Mouse (Mus musculus): ENCODE data around the gene Dgkz. TPM values are rescaled to one million over a fixed set of nuclear protein-coding genes. Genes with fewer than 3 reads are reported as not detected.

Gene Dgkz
- polyA plus RNA-seq, 1 experiment from 2014 or later: 32.3 TPM

DNA sequence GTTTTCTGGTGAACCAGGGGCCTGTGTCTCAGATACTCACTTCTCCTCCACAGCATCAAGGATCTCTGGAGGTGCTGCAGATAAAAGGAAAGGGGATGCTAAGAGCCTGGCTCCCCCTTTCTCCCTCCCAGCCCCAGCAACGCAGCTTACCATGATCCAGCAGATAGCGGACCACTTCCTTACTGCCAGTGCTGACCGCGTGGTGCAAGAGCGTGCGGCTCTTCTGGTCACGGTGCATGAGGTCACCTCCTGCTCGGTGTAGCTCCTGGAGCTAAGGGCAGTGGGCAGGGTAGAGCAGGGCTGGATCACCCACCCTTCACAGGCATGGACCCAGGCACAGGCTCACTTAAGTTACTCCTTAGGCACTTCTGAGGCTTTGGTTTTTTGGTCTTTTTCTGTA is 41.6 kb downstream of the Dgkz start:
- Histone ChIP-seq H3K9me3 (ENCODE audit: control insufficient read depth, low read length) (no peaks in the 10 kb centered on the region), H3K4me1 (ENCODE audit: control insufficient read depth, insufficient read depth, low read depth, low read length) (peaks cover 18% of the 10 kb centered on the region), H3K27me3 (replicated peaks; ENCODE audit: control insufficient read depth, insufficient read depth, low read length) (no peaks in the 10 kb centered on the region), H3K36me3 (ENCODE audit: control insufficient read depth, insufficient read depth, low read length) (peaks cover 17% of the 10 kb centered on the region), H3K9ac (ENCODE audit: low read depth, low read length) (no peak overlapping the region), H3K27ac (ENCODE audit: low read depth, low read length) (no peak overlapping the region), H3K4me2 (ENCODE audit: low read length) (no peak overlapping the region), H3K4me3 (ENCODE audit: low read length) (no peak overlapping the region)
- no peak for ATAC-seq
- 51% methylated on average over 8 of the region's 8 CpGs for WGBS

DNA sequence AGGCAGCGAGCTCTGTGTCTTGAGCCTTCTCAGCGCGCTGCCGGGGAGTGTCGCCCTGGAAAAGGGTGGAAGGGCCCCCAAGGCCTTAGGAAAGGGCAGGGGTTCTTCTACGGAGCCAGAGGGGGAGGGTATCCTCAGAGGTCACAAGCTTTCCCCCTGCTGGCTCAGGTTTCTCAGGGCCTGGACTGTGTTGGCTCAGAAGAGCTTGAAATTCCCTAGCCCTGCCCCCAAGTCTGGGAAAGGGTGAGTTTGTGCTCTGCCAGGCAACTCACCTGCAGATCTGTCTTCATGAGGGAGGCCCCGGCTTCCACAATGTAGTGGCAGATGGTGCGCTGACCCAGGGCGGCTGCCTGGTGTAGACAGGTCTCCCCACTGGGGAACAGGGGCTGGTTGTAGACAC is 42.2 kb downstream of the Dgkz start:
- Histone ChIP-seq H3K4me1 (ENCODE audit: control insufficient read depth, insufficient read depth, low read depth, low read length) (peaks cover 18% of the 10 kb centered on the region), H3K9me3 (ENCODE audit: control insufficient read depth, low read length) (no peaks in the 10 kb centered on the region), H3K4me3 (ENCODE audit: low read length) (no peak overlapping the region), H3K9ac (ENCODE audit: low read depth, low read length) (no peak overlapping the region), H3K27ac (ENCODE audit: low read depth, low read length) (peak overlapping the region; percentile 2; the same call in 1 of the 2 replicates), H3K4me2 (ENCODE audit: low read length) (no peak overlapping the region), H3K27me3 (replicated peaks; ENCODE audit: control insufficient read depth, insufficient read depth, low read length) (0 out of 2 replicates have a peak, but pooled peaks cover 3% of the 10 kb centered on the region), H3K36me3 (ENCODE audit: control insufficient read depth, insufficient read depth, low read length) (peaks cover 13% of the 10 kb centered on the region)
- WGBS: 44% methylated on average over 9 of the region's 9 CpGs
- ATAC-seq: no peak

DNA sequence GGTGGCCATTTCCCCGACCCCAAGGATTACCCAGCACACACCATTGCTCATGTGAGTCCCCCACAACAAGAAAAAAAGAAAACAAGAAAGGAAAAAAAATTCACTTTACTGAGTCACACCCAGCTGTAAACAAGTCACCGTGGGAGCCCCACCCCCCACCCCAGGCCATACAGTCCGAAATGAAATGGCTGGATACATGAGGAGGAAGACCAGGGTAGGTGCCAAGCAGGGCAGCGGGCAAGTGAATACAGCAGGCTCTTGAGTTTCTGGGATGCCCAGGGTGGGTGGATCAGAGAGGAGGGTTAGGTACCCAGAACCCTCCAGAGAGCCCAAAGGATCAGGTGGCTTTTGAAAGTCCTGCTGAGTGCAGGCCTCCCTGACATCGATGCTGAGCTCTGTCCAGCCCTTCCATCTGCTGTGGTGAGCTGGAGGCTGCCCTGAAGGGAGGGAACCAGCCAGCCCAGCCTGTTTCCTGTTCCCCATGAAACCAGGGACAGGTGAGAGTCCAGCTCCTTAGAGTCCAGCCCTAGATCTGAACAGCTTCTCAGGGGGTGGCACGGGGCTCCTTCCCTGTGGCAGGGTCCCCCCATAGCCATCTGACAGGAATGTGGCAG is 42.8 kb downstream of the Dgkz start:
- H3K9ac ChIP-seq (ENCODE audit: low read depth, low read length): no peak overlapping the region
- WGBS: 20% methylated on average over 6 of the region's 6 CpGs
- no peak for ATAC-seq
- no peak overlapping the region for H3K4me3 ChIP-seq (ENCODE audit: low read length)
- peaks cover 18% of the 10 kb centered on the region for H3K4me1 ChIP-seq (ENCODE audit: control insufficient read depth, insufficient read depth, low read depth, low read length)
- H3K27ac ChIP-seq (ENCODE audit: low read depth, low read length): peak overlapping the region; percentile 2; the same call in 1 of the 2 replicates
- 0 out of 2 replicates have a peak, but pooled peaks cover 5% of the 10 kb centered on the region for H3K27me3 ChIP-seq (replicated peaks; ENCODE audit: control insufficient read depth, insufficient read depth, low read length)
- no peaks in the 10 kb centered on the region for H3K9me3 ChIP-seq (ENCODE audit: control insufficient read depth, low read length)
- H3K36me3 ChIP-seq (ENCODE audit: control insufficient read depth, insufficient read depth, low read length): peaks cover 7% of the 10 kb centered on the region
- no peak overlapping the region for H3K4me2 ChIP-seq (ENCODE audit: low read length)

DNA sequence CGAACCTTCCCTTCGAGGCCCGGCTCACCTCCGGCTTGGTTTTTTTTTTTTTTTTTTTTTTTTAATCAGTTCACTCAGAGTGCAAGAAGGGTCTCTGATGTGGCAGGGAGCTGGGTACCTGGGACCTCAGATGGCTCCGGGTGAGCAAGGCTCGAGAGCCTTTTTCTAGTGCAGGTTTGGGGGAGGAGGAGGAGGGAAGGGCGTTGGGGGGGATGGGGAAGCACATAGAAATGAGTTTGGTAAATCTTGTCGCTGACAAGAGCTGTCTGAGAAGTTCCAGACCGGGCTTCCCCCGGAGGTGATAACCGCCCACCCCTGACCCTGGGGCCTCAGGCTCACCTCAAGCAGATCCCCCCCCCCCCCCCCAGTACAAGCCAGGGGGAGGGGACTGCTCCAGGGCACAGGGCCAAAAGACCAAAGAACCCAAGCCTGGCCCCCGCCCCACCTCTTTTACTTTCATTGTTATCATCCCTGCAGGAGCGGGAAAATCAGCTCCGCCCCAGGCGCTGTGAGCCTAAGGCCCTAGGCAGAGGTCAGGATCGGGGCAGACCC is 43.4 kb downstream of the Dgkz start, which contains the start of gene Mdk:
Mdk (minus strand) TSS at position 138 of the 552 bp plus-strand sequence.
- Histone ChIP-seq H3K27ac (ENCODE audit: low read depth, low read length) (peak within 1 kb of the TSS; percentile 71), H3K4me3 (ENCODE audit: low read length) (peak within 1 kb of the TSS; percentile 52), H3K4me1 (ENCODE audit: control insufficient read depth, insufficient read depth, low read depth, low read length) (peaks cover 18% of the 10 kb centered on the region), H3K4me2 (ENCODE audit: low read length) (peak within 1 kb of the TSS; percentile 58), H3K36me3 (ENCODE audit: control insufficient read depth, insufficient read depth, low read length) (peaks cover 5% of the 10 kb centered on the region), H3K9me3 (ENCODE audit: control insufficient read depth, low read length) (no peaks in the 10 kb centered on the region), H3K27me3 (replicated peaks; ENCODE audit: control insufficient read depth, insufficient read depth, low read length) (0 out of 2 replicates have a peak, but pooled peaks cover 5% of the 10 kb centered on the region), H3K9ac (ENCODE audit: low read depth, low read length) (peak within 1 kb of the TSS; percentile 73)
- 7% methylated on average over 16 of the region's 16 CpGs for WGBS
- no peak for ATAC-seq

DNA sequence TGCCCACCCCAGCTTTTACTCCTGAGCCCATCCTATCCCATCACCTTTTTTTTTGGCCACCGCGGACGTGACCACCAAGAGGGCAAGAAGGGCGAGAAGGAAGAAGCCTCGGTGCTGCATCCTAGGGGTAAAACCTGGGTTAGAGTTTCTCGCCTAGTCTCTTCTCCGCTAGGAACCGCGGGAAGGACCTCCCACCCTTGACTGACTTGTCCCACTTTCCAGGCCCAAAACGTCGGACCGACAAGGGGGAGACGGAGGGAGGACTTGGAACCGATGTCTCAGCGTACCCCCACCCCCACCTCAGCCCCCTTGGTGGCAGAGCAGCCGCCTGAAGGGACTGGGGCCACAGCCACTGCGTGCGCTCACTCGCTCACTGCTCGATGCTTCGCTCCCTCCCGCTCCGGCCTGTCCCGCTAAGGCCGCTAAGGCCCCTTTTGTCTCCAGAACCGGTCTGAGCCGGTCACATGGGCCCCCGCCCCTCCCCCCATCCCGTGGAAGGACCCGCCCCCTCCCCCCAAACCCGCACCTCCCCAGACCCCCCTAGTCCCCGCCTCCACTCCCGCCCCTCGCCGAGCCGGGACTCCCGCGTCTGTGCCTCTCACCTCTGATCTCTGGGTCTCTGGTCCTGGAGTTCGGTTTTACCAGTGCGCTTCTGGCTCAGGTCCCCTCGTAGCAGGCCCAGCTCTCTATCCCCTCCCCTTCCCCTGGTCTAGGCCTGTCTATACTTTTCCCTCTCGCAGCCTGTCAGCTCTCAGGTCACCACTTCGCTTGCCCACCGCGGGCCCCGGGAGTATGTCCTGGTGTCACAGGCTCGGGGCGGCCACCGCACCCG is 44.1 kb downstream of the Dgkz start:
- H3K9me3 ChIP-seq (ENCODE audit: control insufficient read depth, low read length): no peaks in the 10 kb centered on the region
- WGBS: 1% methylated on average over 41 of the region's 50 CpGs
- ATAC-seq: peak; percentile 73
- peaks cover 4% of the 10 kb centered on the region for H3K36me3 ChIP-seq (ENCODE audit: control insufficient read depth, insufficient read depth, low read length)
- peak overlapping the region; percentile 71 for H3K27ac ChIP-seq (ENCODE audit: low read depth, low read length)
- H3K4me1 ChIP-seq (ENCODE audit: control insufficient read depth, insufficient read depth, low read depth, low read length): peaks cover 18% of the 10 kb centered on the region
- peak overlapping the region; percentile 58 for H3K4me2 ChIP-seq (ENCODE audit: low read length)
- H3K27me3 ChIP-seq (replicated peaks; ENCODE audit: control insufficient read depth, insufficient read depth, low read length): 0 out of 2 replicates have a peak, but pooled peaks cover 5% of the 10 kb centered on the region
- peak overlapping the region; percentile 73 for H3K9ac ChIP-seq (ENCODE audit: low read depth, low read length)
- H3K4me3 ChIP-seq (ENCODE audit: low read length): peak overlapping the region; percentile 52

DNA sequence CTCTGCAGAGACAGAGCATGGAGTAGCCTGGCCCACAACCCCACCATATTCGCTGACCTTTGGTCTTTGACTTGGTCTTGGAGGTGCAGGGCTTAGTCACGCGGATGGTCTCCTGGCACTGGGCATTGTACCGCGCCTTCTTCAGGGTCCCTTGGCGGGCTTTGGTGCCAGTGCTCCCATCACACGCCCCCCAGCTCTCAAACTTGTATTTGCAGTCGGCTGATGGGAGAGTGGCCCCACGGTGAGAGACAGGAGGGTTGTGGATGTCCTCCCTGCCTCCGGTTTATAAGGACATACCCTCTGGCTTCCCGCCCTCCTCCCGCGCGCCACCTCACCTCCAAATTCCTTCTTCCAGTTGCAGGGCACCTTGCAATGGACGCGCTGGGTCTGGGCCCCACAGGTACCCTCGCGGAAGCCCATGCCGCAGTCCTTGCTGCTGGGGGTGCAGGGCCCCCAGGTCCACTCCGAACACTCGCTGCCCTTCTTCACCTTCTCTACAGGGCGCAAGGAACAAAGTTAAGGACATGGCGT is 44.8 kb downstream of the Dgkz start:
- under 1% methylated on average over 21 of the region's 23 CpGs for WGBS
- H3K27me3 ChIP-seq (replicated peaks; ENCODE audit: control insufficient read depth, insufficient read depth, low read length): 0 out of 2 replicates have a peak, but pooled peaks cover 5% of the 10 kb centered on the region
- ATAC-seq: no peak

DNA sequence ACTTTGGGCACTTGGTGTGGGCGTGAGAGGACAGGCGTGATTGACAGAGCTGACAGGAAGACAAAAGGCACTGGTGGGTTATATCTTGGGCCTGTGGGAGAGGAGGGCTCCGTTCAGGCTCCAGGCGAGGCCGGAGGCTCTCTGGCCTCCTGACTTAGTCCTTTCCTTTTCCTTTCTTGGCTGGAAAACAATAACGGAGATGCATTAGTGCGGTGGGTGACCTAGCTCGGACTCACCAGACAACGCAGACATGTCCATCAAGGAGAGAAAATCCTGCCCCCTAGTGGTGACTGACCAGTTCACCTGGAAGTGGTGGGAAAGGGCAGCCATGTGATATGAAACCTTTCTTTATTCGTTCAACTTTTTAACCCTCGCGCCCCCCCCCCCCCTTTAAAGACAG is 45.7 kb downstream of the Dgkz start:
- ATAC-seq: no peak
- H3K9ac ChIP-seq (ENCODE audit: low read depth, low read length): 0 out of 2 replicates have a peak overlapping the region, but pooled peaks have one; percentile 5
- no peaks in the 10 kb centered on the region for H3K36me3 ChIP-seq (ENCODE audit: control insufficient read depth, insufficient read depth, low read length)
- WGBS: 9% methylated on average over 12 of the region's 12 CpGs
- H3K4me1 ChIP-seq (ENCODE audit: control insufficient read depth, insufficient read depth, low read depth, low read length): peaks cover 18% of the 10 kb centered on the region
- peak overlapping the region; percentile 52 for H3K4me3 ChIP-seq (ENCODE audit: low read length)
- H3K4me2 ChIP-seq (ENCODE audit: low read length): peak overlapping the region; percentile 58
- H3K27ac ChIP-seq (ENCODE audit: low read depth, low read length): no peak overlapping the region
- H3K9me3 ChIP-seq (ENCODE audit: control insufficient read depth, low read length): no peaks in the 10 kb centered on the region
- 0 out of 2 replicates have a peak, but pooled peaks cover 6% of the 10 kb centered on the region for H3K27me3 ChIP-seq (replicated peaks; ENCODE audit: control insufficient read depth, insufficient read depth, low read length)

More for the DNA sequence above, 44.8 kb downstream of the Dgkz start:
- Histone ChIP-seq H3K9ac (ENCODE audit: low read depth, low read length) (peak overlapping the region; percentile 73), H3K9me3 (ENCODE audit: control insufficient read depth, low read length) (no peaks in the 10 kb centered on the region), H3K4me3 (ENCODE audit: low read length) (peak overlapping the region; percentile 52), H3K27ac (ENCODE audit: low read depth, low read length) (no peak overlapping the region; the same call in 1 of the 2 replicates), H3K4me2 (ENCODE audit: low read length) (peak overlapping the region; percentile 58), H3K4me1 (ENCODE audit: control insufficient read depth, insufficient read depth, low read depth, low read length) (peaks cover 18% of the 10 kb centered on the region), H3K36me3 (ENCODE audit: control insufficient read depth, insufficient read depth, low read length) (no peaks in the 10 kb centered on the region)

DNA sequence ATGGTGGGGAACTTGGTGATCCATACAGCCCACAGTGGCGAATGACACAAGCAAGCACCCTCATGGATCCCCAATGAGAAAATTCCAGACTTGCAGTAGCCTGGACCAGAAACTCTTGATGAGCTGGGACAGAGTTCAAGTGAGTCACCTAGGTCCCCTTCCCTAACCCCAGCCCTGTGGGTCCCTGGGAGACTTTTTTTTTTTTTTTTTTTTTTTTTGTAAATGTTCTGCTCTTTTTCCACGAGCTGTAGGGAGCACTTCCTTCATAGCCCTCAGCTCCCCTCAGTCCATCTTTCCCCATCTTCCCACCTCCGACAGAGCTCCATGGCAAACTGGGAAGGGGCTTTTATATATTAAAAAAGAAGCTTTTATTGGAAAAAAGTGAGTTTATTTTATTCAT is 46.2 kb downstream of the Dgkz start:
- WGBS: 55% methylated on average over 3 of the region's 3 CpGs
- ATAC-seq: no peak
- no peaks in the 10 kb centered on the region for H3K36me3 ChIP-seq (ENCODE audit: control insufficient read depth, insufficient read depth, low read length)
- H3K9me3 ChIP-seq (ENCODE audit: control insufficient read depth, low read length): no peaks in the 10 kb centered on the region
- peaks cover 18% of the 10 kb centered on the region for H3K4me1 ChIP-seq (ENCODE audit: control insufficient read depth, insufficient read depth, low read depth, low read length)
- 0 out of 2 replicates have a peak overlapping the region, but pooled peaks have one; percentile 5 for H3K9ac ChIP-seq (ENCODE audit: low read depth, low read length)
- no peak overlapping the region for H3K27ac ChIP-seq (ENCODE audit: low read depth, low read length)
- 0 out of 2 replicates have a peak, but pooled peaks cover 8% of the 10 kb centered on the region for H3K27me3 ChIP-seq (replicated peaks; ENCODE audit: control insufficient read depth, insufficient read depth, low read length)
- no peak overlapping the region for H3K4me3 ChIP-seq (ENCODE audit: low read length)
- H3K4me2 ChIP-seq (ENCODE audit: low read length): peak overlapping the region; percentile 58

Data from hindbrain, embryonic 16.5 days (tissue).